Mouse (Mus musculus) CD8-positive naive resting alpha-beta T cell, adult 57 days (primary cell): ENCODE measurements around the gene Dennd5b. TPM values are rescaled to one million over a fixed set of nuclear protein-coding genes. Genes with fewer than 3 reads are reported as not detected.

Experiments used
- total RNA-seq: library from RNA; stranded (reverse); gene quantifications from one replicate; pipeline ENCODE4 v1.2.4, GENCODE M21; 2023

The Dennd5b gene
- total RNA-seq, result 5.1 TPM

GRCm38 (mm10) chr6:149101076-149101942 is at the start of gene Dennd5b:
Gene Dennd5b (minus strand): TSS chr6:149101680.

GRCm38 (mm10) chr6:149139471-149139870 is 38.0 kb upstream of the Dennd5b start, which contains the start of gene Etfbkmt:
Gene Etfbkmt (plus strand): TSS chr6:149139849.

GRCm38 (mm10) chr6:149129870-149130269 is 28.4 kb upstream of the Dennd5b start, which contains the start of gene Gm10203:
Gene Gm10203 (plus strand): TSS chr6:149130170.

GRCm38 (mm10) chr6:148946409-148946742 is 155.1 kb downstream of the Dennd5b start, which contains the start of gene Sinhcaf:
Gene Sinhcaf (minus strand): TSS chr6:148946467.

Other genes with a start within 250 kb of the Dennd5b start
- gene Caprin2, start 205.4 kb downstream of the Dennd5b start, total RNA-seq, result 16.8 TPM
- 59.4 TPM for gene Sinhcaf, start 155.2 kb downstream of the Dennd5b start, total RNA-seq
- gene Gm10203, start 28.5 kb upstream of the Dennd5b start, total RNA-seq, result not detected
- gene Etfbkmt, start 38.2 kb upstream of the Dennd5b start, total RNA-seq, result 19.0 TPM
- 32.8 TPM for gene Amn1, start 87.0 kb upstream of the Dennd5b start, total RNA-seq
- 215 TPM for gene Resf1, start 207.7 kb upstream of the Dennd5b start, total RNA-seq